Mouse (Mus musculus) lung, postnatal 0 days (tissue): Measurements from ENCODE around the gene Fcrl6. TPM values are rescaled to one million over a fixed set of nuclear protein-coding genes. Genes with fewer than 3 reads are reported as not detected.
A peak's percentile ranks its signal among the peaks of the same experiment; 100 is the strongest.

ENCODE experiments used
- ATAC-seq: fragments of 200-750 bp; cut with Nextera tagmentation; 2 replicates; pipeline ENCODE4 v1.8.0; 2017; ENCODE audit warnings: moderate library complexity
- DNase-seq: peaks from one replicate; pipeline ENCODE4 v3.0.0-alpha.2; 2016; ENCODE audit warnings: low spot score
- H3K27ac ChIP-seq: fragments of 300-500 bp; sonication (generic); 2 replicates; pipeline ENCODE4 v1.5.1; 2014; ENCODE audit warnings: antibody characterized with exemption, mild to moderate bottlenecking, low read length, mixed read lengths
- H3K27me3 ChIP-seq: fragments of 300-500 bp; sonication (generic); replicated peaks from 2 replicates; pipeline ENCODE4 v1.6.1; 2014; ENCODE audit warnings: low read length, mixed read lengths; ENCODE audit not compliant: insufficient read depth
- H3K36me3 ChIP-seq: fragments of 300-500 bp; sonication (generic); 2 replicates; pipeline ENCODE4 v1.6.1; 2014; ENCODE audit warnings: low read length, mixed read lengths; ENCODE audit not compliant: insufficient read depth
- H3K4me1 ChIP-seq: fragments of 300-500 bp; sonication (generic); 2 replicates; pipeline ENCODE4 v1.6.1; 2014; ENCODE audit warnings: antibody characterized with exemption, low read depth, low read length, mixed read lengths; ENCODE audit not compliant: insufficient read depth
- H3K4me2 ChIP-seq: fragments of 300-500 bp; sonication (generic); replicated peaks from 2 replicates; pipeline ENCODE4 v1.6.1; 2014; ENCODE audit warnings: low read depth, mild to moderate bottlenecking, low read length, moderate library complexity, mixed read lengths
- H3K4me3 ChIP-seq: fragments of 300-500 bp; sonication (generic); 2 replicates; pipeline ENCODE4 v1.5.1; 2014; ENCODE audit warnings: low read depth, low read length
- H3K9ac ChIP-seq: fragments of 300-500 bp; sonication (generic); replicated peaks from 2 replicates; pipeline ENCODE4 v1.6.1; 2014; ENCODE audit warnings: low read depth, mild to moderate bottlenecking
- H3K9me3 ChIP-seq: fragments of 300-500 bp; sonication (generic); 2 replicates; pipeline ENCODE4 v1.6.1; 2016; ENCODE audit warnings: low read length, mixed read lengths
- CTCF ChIP-seq: IDR thresholded peaks from 2 replicates; pipeline ENCODE4 v1.5.1; 2016; ENCODE audit warnings: antibody characterized with exemption, mild to moderate bottlenecking
- EP300 ChIP-seq: IDR thresholded peaks from 2 replicates; pipeline ENCODE4 v1.6.1; 2016; ENCODE audit warnings: antibody characterized with exemption, mild to moderate bottlenecking, control low read depth
- WGBS: fragments of 180-500 bp; shearing (Covaris S2); extraction: QIAGEN DNeasy Blood & Tissue Kit; methylation state at CpG from one replicate; pipeline ENCODE4 v1.1.7; 2014; 5-methylcytosine and 5-hydroxymethylcytosine counted together
- polyA plus RNA-seq: library from polyadenylated mRNA; unstranded; fragments of >200 nt; fragmentation: Nextera tagmentation; extraction: Ambion mirVana; gene quantifications from 2 replicates; pipeline ENCODE4 v1.2.1, GENCODE M21; 2015

Fcrl6 gene
- polyA plus RNA-seq, 1 experiment from 2014 or later = not detected

- TF ChIP-seq EP300 = no peak
- peak; percentile 76 for TF ChIP-seq CTCF
- Histone ChIP-seq H3K4me2 (no peak overlapping the region), H3K9ac (no peak overlapping the region), H3K27ac (no peak overlapping the region), H3K4me1 (no peaks in the 10 kb centered on the region), H3K27me3 (no peaks in the 10 kb centered on the region), H3K36me3 (no peaks in the 10 kb centered on the region), H3K4me3 (no peak overlapping the region), H3K9me3 (no peaks in the 10 kb centered on the region)
- ATAC-seq = no peak
- DNase-seq = peak; percentile 19
These were observed 7.9 kb downstream of the Fcrl6 start for GRCm38 (mm10) chr1:172594495-172594894.

GRCm38 (mm10) chr1:172593956-172594355 lies 8.4 kb downstream of the Fcrl6 start:
- 62% methylated on average over 2 of the region's 2 CpGs for WGBS
- Histone ChIP-seq H3K4me1 (no peaks in the 10 kb centered on the region), H3K27ac (no peak overlapping the region), H3K9ac (no peak overlapping the region), H3K36me3 (no peaks in the 10 kb centered on the region), H3K27me3 (no peaks in the 10 kb centered on the region), H3K9me3 (no peaks in the 10 kb centered on the region), H3K4me2 (no peak overlapping the region), H3K4me3 (no peak overlapping the region)
- no peak for ATAC-seq
- no peak for TF ChIP-seq CTCF
- no peak for TF ChIP-seq EP300
- no peak for DNase-seq

DNA sequence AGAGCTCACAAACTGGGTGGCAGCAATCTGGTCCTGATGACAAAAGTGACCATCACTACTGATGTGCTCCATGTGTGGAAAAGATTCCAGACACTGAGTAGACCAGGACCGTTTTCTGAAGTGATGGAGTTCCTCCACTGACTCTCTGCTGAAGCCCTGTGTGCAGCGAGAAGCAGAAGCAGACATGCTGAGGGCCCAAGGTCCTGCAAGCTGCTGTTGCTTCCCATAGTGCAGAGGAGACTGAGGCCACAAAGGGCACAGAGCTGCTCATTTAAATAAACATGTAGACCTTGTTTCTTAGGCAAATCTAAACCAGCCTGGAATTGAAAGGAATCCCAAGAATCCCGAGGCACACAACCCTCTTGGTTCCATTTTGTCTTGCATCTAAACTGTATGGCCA lies 9.0 kb downstream of the Fcrl6 start:
- DNase-seq (no peak), ATAC-seq (no peak)
- no peaks in the 10 kb centered on the region for H3K27me3 ChIP-seq
- 67% methylated on average over 3 of the region's 3 CpGs for WGBS
- no peak for TF ChIP-seq EP300
- no peak for TF ChIP-seq CTCF
- H3K36me3 ChIP-seq = no peaks in the 10 kb centered on the region
- no peaks in the 10 kb centered on the region for H3K9me3 ChIP-seq
- no peak overlapping the region for H3K9ac ChIP-seq
- H3K27ac ChIP-seq = no peak overlapping the region
- H3K4me3 ChIP-seq = no peak overlapping the region
- no peak overlapping the region for H3K4me2 ChIP-seq
- no peaks in the 10 kb centered on the region for H3K4me1 ChIP-seq

- H3K4me1 ChIP-seq = no peaks in the 10 kb centered on the region
- 43% methylated on average over 7 of the region's 7 CpGs for WGBS
- no peak within 1 kb of the TSS for H3K4me2 ChIP-seq
- H3K4me3 ChIP-seq = no peak within 1 kb of the TSS
- H3K9me3 ChIP-seq = no peaks in the 10 kb centered on the region
- TF ChIP-seq CTCF (no peak), EP300 (no peak)
- no peak for DNase-seq
- no peak within 1 kb of the TSS for H3K27ac ChIP-seq
- H3K27me3 ChIP-seq = no peaks in the 10 kb centered on the region
- no peak for ATAC-seq
- no peaks in the 10 kb centered on the region for H3K36me3 ChIP-seq
- no peak within 1 kb of the TSS for H3K9ac ChIP-seq
These were observed 12.0 kb downstream of the Fcrl6 start, which contains the start of gene Slamf8 for GRCm38 (mm10) chr1:172590385-172590784. TSS of gene Slamf8 (minus strand) at chr1:172590568.

DNA sequence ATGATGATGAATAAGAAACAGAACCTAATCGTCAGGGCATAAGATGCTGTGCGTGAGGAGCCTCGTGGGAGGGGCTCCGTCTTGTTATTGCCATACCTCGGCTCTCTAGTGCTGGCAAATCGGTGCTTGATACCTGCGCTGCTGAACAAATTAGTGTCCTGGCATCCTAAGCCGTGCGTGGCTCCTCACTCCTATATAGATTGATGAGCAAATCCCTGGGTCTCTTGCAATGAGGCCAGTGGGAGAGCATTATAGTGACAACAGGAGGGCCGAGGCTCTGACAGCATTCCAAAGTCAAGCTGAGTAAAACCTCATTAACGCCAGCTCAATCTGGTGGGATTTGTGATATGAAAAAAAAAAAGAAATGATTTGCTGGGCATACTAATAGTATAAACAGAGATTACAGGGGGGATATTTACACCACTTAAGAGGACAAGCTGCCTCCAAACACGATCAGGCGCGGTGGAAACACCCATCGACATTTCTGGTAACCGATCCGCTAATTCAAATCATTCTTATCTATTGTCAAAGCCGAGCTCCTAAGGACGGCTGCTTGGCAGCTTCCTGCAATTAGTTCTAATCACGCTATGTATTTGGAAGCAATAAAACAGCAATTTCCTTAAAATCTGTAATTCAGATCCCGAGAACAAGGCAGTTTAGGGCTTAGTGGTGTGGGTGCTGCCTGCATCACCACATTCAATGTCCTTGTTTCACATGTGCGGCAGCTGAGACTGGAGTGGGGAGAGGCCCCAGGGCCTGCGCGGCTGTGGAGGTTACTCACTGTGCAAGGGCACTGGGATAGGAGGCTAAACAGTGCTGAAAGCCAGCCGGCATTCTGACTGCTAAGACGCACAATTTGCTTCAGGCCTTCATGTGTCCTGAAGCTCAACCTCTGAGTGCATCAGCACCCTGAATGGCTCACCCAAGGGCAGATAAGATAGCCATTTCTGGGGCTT lies 16.5 kb downstream of the Fcrl6 start:
- no peak overlapping the region for H3K9ac ChIP-seq
- ATAC-seq = no peak
- WGBS = 33% methylated on average over 26 of the region's 26 CpGs
- no peak overlapping the region for H3K27ac ChIP-seq
- H3K4me1 ChIP-seq = no peaks in the 10 kb centered on the region
- H3K36me3 ChIP-seq = no peaks in the 10 kb centered on the region
- no peak for DNase-seq
- H3K9me3 ChIP-seq = no peaks in the 10 kb centered on the region
- H3K4me3 ChIP-seq = no peak overlapping the region
- no peak for TF ChIP-seq CTCF
- TF ChIP-seq EP300 = no peak
- no peaks in the 10 kb centered on the region for H3K27me3 ChIP-seq
- H3K4me2 ChIP-seq = no peak overlapping the region

GRCm38 (mm10) chr1:172585026-172585425 lies 17.3 kb downstream of the Fcrl6 start:
- H3K27ac ChIP-seq = no peak overlapping the region
- no peaks in the 10 kb centered on the region for H3K9me3 ChIP-seq
- H3K4me3 ChIP-seq = no peak overlapping the region
- no peaks in the 10 kb centered on the region for H3K4me1 ChIP-seq
- H3K4me2 ChIP-seq = no peak overlapping the region
- no peak for DNase-seq
- ATAC-seq = no peak
- no peaks in the 10 kb centered on the region for H3K27me3 ChIP-seq
- WGBS = 35% methylated on average over 4 of the region's 4 CpGs
- H3K36me3 ChIP-seq = no peaks in the 10 kb centered on the region
- TF ChIP-seq CTCF (no peak), EP300 (no peak)
- H3K9ac ChIP-seq = no peak overlapping the region
